Mouse (Mus musculus) layer of hippocampus, postnatal 25 days (tissue): Measurements from ENCODE around the gene Baz2b. TPM values are rescaled to one million over a fixed set of nuclear protein-coding genes. Genes with fewer than 3 reads are reported as not detected.

Source experiments
- DNase-seq, 2 experiments: peaks; one replicate each; pipeline ENCODE4 v3.0.0; 2022; ENCODE audit warnings: mixed read lengths in 2 of 2, low spot score in 1 of 2; ENCODE audit errors: extremely low spot score in 1 of 2
- total RNA-seq, 2 experiments: library from RNA; stranded (reverse); gene quantifications; 2 replicates each; pipeline ENCODE4 v1.2.3; 2021

Baz2b gene
- total RNA-seq, 2 experiments from 2014 or later, result 45.1 to 57.9 TPM

- DNase-seq, result no peak
These were observed 188.1 kb downstream of the Baz2b start for GRCm38 (mm10) chr2:60021556-60021955.

- no peak for DNase-seq
These were observed 188.5 kb downstream of the Baz2b start for GRCm38 (mm10) chr2:60021138-60021537.

- DNase-seq, result no peak
These were observed 189.9 kb downstream of the Baz2b start for GRCm38 (mm10) chr2:60019546-60020250.

- no peak for DNase-seq
These were observed 190.7 kb downstream of the Baz2b start for GRCm38 (mm10) chr2:60018875-60019501.

GRCm38 (mm10) chr2:60011526-60011925 is 198.1 kb downstream of the Baz2b start:
- DNase-seq, result no peak

GRCm38 (mm10) chr2:60003665-60004045 is 206.0 kb downstream of the Baz2b start:
- DNase-seq, result no peak

GRCm38 (mm10) chr2:60003038-60003664 is 206.5 kb downstream of the Baz2b start:
- DNase-seq, result no peak

GRCm38 (mm10) chr2:60000268-60000667 is 209.4 kb downstream of the Baz2b start:
- DNase-seq, result no peak

- no peak for DNase-seq
These were observed 212.0 kb downstream of the Baz2b start for GRCm38 (mm10) chr2:59997479-59998228.

- no peak for DNase-seq
These were observed 212.7 kb downstream of the Baz2b start for GRCm38 (mm10) chr2:59996911-59997310.

GRCm38 (mm10) chr2:59993190-59993535 is 216.5 kb downstream of the Baz2b start:
- DNase-seq, result no peak

GRCm38 (mm10) chr2:59992488-59993189 is 217.0 kb downstream of the Baz2b start:
- no peak for DNase-seq

- no peak for DNase-seq
These were observed 217.9 kb downstream of the Baz2b start for GRCm38 (mm10) chr2:59991775-59992174.

- no peak for DNase-seq
These were observed 222.1 kb downstream of the Baz2b start for GRCm38 (mm10) chr2:59987521-59987920.

GRCm38 (mm10) chr2:59979488-59980220 is 230.0 kb downstream of the Baz2b start:
- DNase-seq, result no peak

- DNase-seq, result no peak
These were observed 233.0 kb downstream of the Baz2b start for GRCm38 (mm10) chr2:59976680-59977079.

GRCm38 (mm10) chr2:59975772-59976171 is 233.9 kb downstream of the Baz2b start:
- DNase-seq, result no peak

GRCm38 (mm10) chr2:59973962-59974361 is 235.7 kb downstream of the Baz2b start:
- no peak for DNase-seq

GRCm38 (mm10) chr2:59973104-59973641 is 236.5 kb downstream of the Baz2b start:
- DNase-seq, result no peak

- no peak for DNase-seq
These were observed 239.1 kb downstream of the Baz2b start for GRCm38 (mm10) chr2:59970511-59970910.
